Mouse (Mus musculus): Measurements from ENCODE around the gene Abi1. TPM values are rescaled to one million over a fixed set of nuclear protein-coding genes. Genes with fewer than 3 reads are reported as not detected.
A peak's percentile ranks its signal among the peaks of the same experiment; 100 is the strongest.

Abi1 gene
- polyA plus RNA-seq, 1 experiment = not detected

GRCm38 (mm10) chr2:23002637-23003036, 37.4 kb downstream of the Abi1 start:
- Histone ChIP-seq H3K4me3 (ENCODE audit: insufficient read depth, low read depth, low read length) (no peak overlapping the region), H3K27ac (ENCODE audit: insufficient read depth, low read depth, low read length) (no peak overlapping the region)
- WGBS = 62% methylated on average over 3 of the region's 3 CpGs

GRCm38 (mm10) chr2:22999620-23000019, 40.4 kb downstream of the Abi1 start:
- Histone ChIP-seq H3K4me3 (ENCODE audit: insufficient read depth, low read depth, low read length) (no peak overlapping the region), H3K27ac (ENCODE audit: insufficient read depth, low read depth, low read length) (no peak overlapping the region), H3K4me1 (ENCODE audit: control insufficient read depth, insufficient read depth, low read length) (0 out of 2 replicates have a peak, but pooled peaks cover 6% of the 10 kb centered on the region)
- TF ChIP-seq POLR2A (IDR thresholded peaks at IDR 0.05; ENCODE audit: insufficient read depth, low read depth, low read length) (no peak), CTCF (IDR thresholded peaks at IDR 0.05; ENCODE audit: insufficient read depth, low read depth, low read length) (no peak)
- WGBS = 60% methylated on average over 1 of the region's 1 CpGs

More at GRCm38 (mm10) chr2:23002637-23003036, 37.4 kb downstream of the Abi1 start:
- TF ChIP-seq POLR2A (IDR thresholded peaks at IDR 0.05; ENCODE audit: insufficient read depth, low read depth, low read length) = no peak
- no peak for TF ChIP-seq CTCF (IDR thresholded peaks at IDR 0.05; ENCODE audit: insufficient read depth, low read depth, low read length)
- H3K4me1 ChIP-seq (ENCODE audit: control insufficient read depth, insufficient read depth, low read length) = peaks cover 9% of the 10 kb centered on the region

GRCm38 (mm10) chr2:22998804-22999203, 41.2 kb downstream of the Abi1 start:
- Histone ChIP-seq H3K4me3 (ENCODE audit: insufficient read depth, low read depth, low read length) (no peak overlapping the region), H3K27ac (ENCODE audit: insufficient read depth, low read depth, low read length) (no peak overlapping the region), H3K4me1 (ENCODE audit: control insufficient read depth, insufficient read depth, low read length) (0 out of 2 replicates have a peak, but pooled peaks cover 6% of the 10 kb centered on the region)
- 73% methylated on average over 2 of the region's 2 CpGs for WGBS
- no peak for TF ChIP-seq POLR2A (IDR thresholded peaks at IDR 0.05; ENCODE audit: insufficient read depth, low read depth, low read length)
- no peak for TF ChIP-seq CTCF (IDR thresholded peaks at IDR 0.05; ENCODE audit: insufficient read depth, low read depth, low read length)

- Histone ChIP-seq H3K4me1 (ENCODE audit: control insufficient read depth, insufficient read depth, low read length) (0 out of 2 replicates have a peak, but pooled peaks cover 6% of the 10 kb centered on the region), H3K27ac (ENCODE audit: insufficient read depth, low read depth, low read length) (no peak overlapping the region), H3K4me3 (ENCODE audit: insufficient read depth, low read depth, low read length) (no peak overlapping the region)
- TF ChIP-seq POLR2A (IDR thresholded peaks at IDR 0.05; ENCODE audit: insufficient read depth, low read depth, low read length) = no peak
- TF ChIP-seq CTCF (IDR thresholded peaks at IDR 0.05; ENCODE audit: insufficient read depth, low read depth, low read length) = no peak
- WGBS = 98% methylated on average over 2 of the region's 2 CpGs
Measured at GRCm38 (mm10) chr2:22998015-22998414, 42.0 kb downstream of the Abi1 start.

- Histone ChIP-seq H3K27ac (ENCODE audit: insufficient read depth, low read depth, low read length) (no peak overlapping the region), H3K4me3 (ENCODE audit: insufficient read depth, low read depth, low read length) (no peak overlapping the region), H3K4me1 (ENCODE audit: control insufficient read depth, insufficient read depth, low read length) (0 out of 2 replicates have a peak, but pooled peaks cover 2% of the 10 kb centered on the region)
- TF ChIP-seq POLR2A (IDR thresholded peaks at IDR 0.05; ENCODE audit: insufficient read depth, low read depth, low read length) (no peak), CTCF (IDR thresholded peaks at IDR 0.05; ENCODE audit: insufficient read depth, low read depth, low read length) (no peak)
Measured at GRCm38 (mm10) chr2:22996071-22996470, 44.0 kb downstream of the Abi1 start.

GRCm38 (mm10) chr2:22985973-22986657, 53.9 kb downstream of the Abi1 start:
- TF ChIP-seq POLR2A (IDR thresholded peaks at IDR 0.05; ENCODE audit: insufficient read depth, low read depth, low read length) (no peak), CTCF (IDR thresholded peaks at IDR 0.05; ENCODE audit: insufficient read depth, low read depth, low read length) (no peak)
- WGBS = 51% methylated on average over 2 of the region's 2 CpGs
- Histone ChIP-seq H3K4me3 (ENCODE audit: insufficient read depth, low read depth, low read length) (no peak overlapping the region), H3K4me1 (ENCODE audit: control insufficient read depth, insufficient read depth, low read length) (peaks cover 2% of the 10 kb centered on the region; the same call in 1 of the 2 replicates), H3K27ac (ENCODE audit: insufficient read depth, low read depth, low read length) (peak overlapping the region; percentile 46)

- TF ChIP-seq POLR2A (IDR thresholded peaks at IDR 0.05; ENCODE audit: insufficient read depth, low read depth, low read length) (no peak), CTCF (IDR thresholded peaks at IDR 0.05; ENCODE audit: insufficient read depth, low read depth, low read length) (no peak)
- H3K27ac ChIP-seq (ENCODE audit: insufficient read depth, low read depth, low read length) = no peak overlapping the region
- 56% methylated on average over 3 of the region's 3 CpGs for WGBS
- H3K4me3 ChIP-seq (ENCODE audit: insufficient read depth, low read depth, low read length) = no peak overlapping the region
- H3K4me1 ChIP-seq (ENCODE audit: control insufficient read depth, insufficient read depth, low read length) = no peaks in the 10 kb centered on the region
Measured at GRCm38 (mm10) chr2:22977387-22977973, 62.6 kb downstream of the Abi1 start.

- no peak overlapping the region for H3K4me3 ChIP-seq (ENCODE audit: insufficient read depth, low read depth, low read length)
- no peaks in the 10 kb centered on the region for H3K4me1 ChIP-seq (ENCODE audit: control insufficient read depth, insufficient read depth, low read length)
- H3K27ac ChIP-seq (ENCODE audit: insufficient read depth, low read depth, low read length) = no peak overlapping the region
- TF ChIP-seq CTCF (IDR thresholded peaks at IDR 0.05; ENCODE audit: insufficient read depth, low read depth, low read length) = no peak
- no peak for TF ChIP-seq POLR2A (IDR thresholded peaks at IDR 0.05; ENCODE audit: insufficient read depth, low read depth, low read length)
- WGBS = 84% methylated on average over 3 of the region's 3 CpGs
Measured at GRCm38 (mm10) chr2:22962970-22963369, 77.1 kb downstream of the Abi1 start.

GRCm38 (mm10) chr2:22962242-22962641, 77.8 kb downstream of the Abi1 start:
- Histone ChIP-seq H3K4me3 (ENCODE audit: insufficient read depth, low read depth, low read length) (no peak overlapping the region), H3K27ac (ENCODE audit: insufficient read depth, low read depth, low read length) (no peak overlapping the region), H3K4me1 (ENCODE audit: control insufficient read depth, insufficient read depth, low read length) (no peaks in the 10 kb centered on the region)
- WGBS = 92% methylated on average over 8 of the region's 8 CpGs
- no peak for TF ChIP-seq CTCF (IDR thresholded peaks at IDR 0.05; ENCODE audit: insufficient read depth, low read depth, low read length)
- no peak for TF ChIP-seq POLR2A (IDR thresholded peaks at IDR 0.05; ENCODE audit: insufficient read depth, low read depth, low read length)
